Mouse (Mus musculus) cerebellum, adult 2 months (tissue): ENCODE data around the gene Fryl.

Experiments
- CTCF ChIP-seq: fragments of 200-500 bp; IDR thresholded peaks from 2 replicates; pipeline ENCODE4 v1.5.1; 2011; ENCODE audit warnings: low read depth, mild to moderate bottlenecking, control low read depth, low read length, moderate library complexity, borderline replicate concordance; ENCODE audit not compliant: insufficient read depth
- POLR2A ChIP-seq: fragments of 200-500 bp; IDR thresholded peaks from 2 replicates; pipeline ENCODE4 v1.6.1; 2011; ENCODE audit warnings: low read length, control low read depth, borderline replicate concordance; ENCODE audit not compliant: insufficient read depth

DNA sequence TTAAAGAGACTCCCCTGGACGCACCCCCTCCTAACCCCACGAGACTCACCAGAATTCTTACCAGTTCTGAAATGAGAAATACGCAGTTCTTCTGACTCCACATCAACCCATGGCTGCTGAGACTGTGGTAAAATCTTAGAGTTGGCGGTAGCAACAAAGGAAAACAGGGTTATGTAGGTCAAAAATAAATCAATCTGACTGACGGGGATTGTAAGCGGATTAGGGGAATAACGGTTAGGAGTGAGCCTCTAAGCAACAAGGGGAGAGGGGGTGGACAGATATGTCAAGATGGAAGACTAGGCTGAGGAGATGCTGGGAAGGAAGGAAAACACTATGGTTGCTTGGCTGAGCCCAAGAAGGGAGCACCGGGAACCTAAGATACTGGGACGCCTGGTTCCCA is 44.0 kb downstream of the Fryl start:
- TF ChIP-seq POLR2A (no peak), CTCF (no peak)
